In genomic region chrX:6047066-6047935, GRCm38 (mm10) we compare ENCODE assay signal across 9 mouse cellular contexts. TPM values are rescaled to one million over a fixed set of nuclear protein-coding genes. Genes with fewer than 3 reads are reported as not detected.
DNase-seq lines count a peak whose midpoint lies in the region; ATAC-seq lines count a peak whose summit lies in the region.
"Not testable (repeated sequence)": the region's sequence is repeated elsewhere in the genome, so short reads cannot be mapped to it uniquely, and the experiment has no call there.
"Had no signal": no experiment of that assay in that cellular context is flagged by ENCODE, and none has a peak within 500 bp of the region (broad histone marks: within the 10 kb centered on the region; RNA-seq: fewer than 3 reads in every experiment).

TSS of gene Nudt11 (plus strand) at chrX:6047453.

- not testable (repeated sequence) for H3K4me1 ChIP-seq in forebrain, embryonic 10.5 days; heart, embryonic 12.5 days (replicated peaks); intestine, embryonic 14.5 days (replicated peaks; ENCODE audit: control insufficient read depth, insufficient read depth, low read length); liver, embryonic 12.5 days; neural tube, embryonic 11.5 days (ENCODE audit: control insufficient read depth, insufficient read depth, low read length)

- H3K4me2 ChIP-seq in heart, embryonic 12.5 days: peak within 1 kb of the TSS; percentile 68
- peak within 1 kb of the TSS; percentile 41; the same call in 1 of the 2 replicates for H3K4me2 ChIP-seq in intestine, embryonic 14.5 days (ENCODE audit: low read length)
- H3K4me2 ChIP-seq in liver, embryonic 12.5 days: 0 out of 2 replicates have a peak within 1 kb of the TSS, but pooled peaks have one; percentile 33
- not testable (repeated sequence) for H3K4me2 ChIP-seq in neural tube, embryonic 11.5 days (ENCODE audit: low read depth)

- peak; percentile 85 for ATAC-seq in heart, embryonic 12.5 days (ENCODE audit: insufficient number of reproducible peaks, low FRiP score)
- ATAC-seq in intestine, embryonic 14.5 days (replicated peaks; ENCODE audit: low FRiP score, low TSS enrichment, low read depth): peak; percentile 91
- peak; percentile 54 for ATAC-seq in liver, embryonic 12.5 days
- peak; percentile 87 for ATAC-seq in neural tube, embryonic 11.5 days (ENCODE audit: insufficient read depth, low FRiP score, low TSS enrichment)

- not testable (repeated sequence) for H3K36me3 ChIP-seq in forebrain, embryonic 10.5 days (replicated peaks); heart, embryonic 12.5 days; intestine, embryonic 14.5 days (ENCODE audit: control insufficient read depth, insufficient read depth, low read length); liver, embryonic 12.5 days; neural tube, embryonic 11.5 days (ENCODE audit: control insufficient read depth, insufficient read depth, low read length)

- WGBS in forebrain, embryonic 10.5 days: 28% methylated on average over 5 of the region's 121 CpGs
- 7% methylated on average over 15 of the region's 121 CpGs for WGBS in heart, embryonic 12.5 days
- 9% methylated on average over 12 of the region's 121 CpGs for WGBS in intestine, embryonic 14.5 days
- no CpG with 5 or more reads among the region's 121 CpGs for WGBS in liver, embryonic 12.5 days (ENCODE audit: insufficient replicate concordance)
- 3% methylated on average over 6 of the region's 121 CpGs for WGBS in neural tube, embryonic 11.5 days

- not testable (repeated sequence) for H3K9ac ChIP-seq in heart, embryonic 12.5 days; intestine, embryonic 14.5 days (ENCODE audit: low read length); liver, embryonic 12.5 days; neural tube, embryonic 11.5 days (ENCODE audit: low read length)

- H3K27ac ChIP-seq in forebrain, embryonic 10.5 days: peak within 1 kb of the TSS; percentile 77; the same call in 1 of the 2 replicates
- not testable (repeated sequence) for H3K27ac ChIP-seq in heart, embryonic 12.5 days (ENCODE audit: poor library complexity, severe bottlenecking); intestine, embryonic 14.5 days (ENCODE audit: low read depth); liver, embryonic 12.5 days; neural tube, embryonic 11.5 days (ENCODE audit: low read depth, low read length)

- peak; percentile 15 for DNase-seq in cerebellum, adult 11 months
- DNase-seq in forebrain, embryonic 10.5 days (ENCODE audit: extremely low spot score, low spot score); intestine, embryonic 14.5 days (ENCODE audit: low spot score); neural tube, embryonic 11.5 days (ENCODE audit: low spot score): not testable (repeated sequence)
- DNase-seq in layer of hippocampus, postnatal 10 days (ENCODE audit: low spot score in 2 of 2): peak; percentile 30 to 44
- DNase-seq in testis, postnatal 10 days (ENCODE audit: low spot score): peak; percentile 48

- not testable (repeated sequence) for H3K27me3 ChIP-seq in forebrain, embryonic 10.5 days (ENCODE audit: poor library complexity, severe bottlenecking); heart, embryonic 12.5 days (replicated peaks); intestine, embryonic 14.5 days (replicated peaks; ENCODE audit: control insufficient read depth, insufficient read depth, low read length); liver, embryonic 12.5 days (replicated peaks); neural tube, embryonic 11.5 days (ENCODE audit: control insufficient read depth, insufficient read depth, low read length)

- not testable (repeated sequence) for H3K9me3 ChIP-seq in forebrain, embryonic 10.5 days; heart, embryonic 12.5 days (replicated peaks); intestine, embryonic 14.5 days (ENCODE audit: control insufficient read depth, low read length); liver, embryonic 12.5 days (replicated peaks); neural tube, embryonic 11.5 days (ENCODE audit: control insufficient read depth, low read length)

- H3K4me3 ChIP-seq in forebrain, embryonic 10.5 days: peak within 1 kb of the TSS; percentile 50
- peak within 1 kb of the TSS; percentile 43 for H3K4me3 ChIP-seq in heart, embryonic 12.5 days
- H3K4me3 ChIP-seq in intestine, embryonic 14.5 days (ENCODE audit: low read depth, low read length): peak within 1 kb of the TSS; percentile 13; the same call in 1 of the 2 replicates
- not testable (repeated sequence) for H3K4me3 ChIP-seq in liver, embryonic 12.5 days; neural tube, embryonic 11.5 days (ENCODE audit: low read depth, low read length)

RNA-seq across cellular contexts. Expression of gene Nudt11, which starts in this region (rescaled TPM):
- polyA plus RNA-seq in forebrain, embryonic 10.5 days (2016; fragmentation: Nextera tagmentation; extraction: Ambion mirVana): 6.8 and 7.7 TPM in 2 replicates
- polyA plus RNA-seq in heart, embryonic 12.5 days (2016; fragmentation: Nextera tagmentation; extraction: Ambion mirVana): 8.1 and 9.3 TPM in 2 replicates
- polyA plus RNA-seq in intestine, embryonic 14.5 days (2014; fragmentation: Nextera tagmentation; extraction: Ambion mirVana): 3.7 and 4.9 TPM in 2 replicates
- total RNA-seq in layer of hippocampus, postnatal 10 days (2021): 10 to 100 TPM; 40.0 to 42.8 TPM
- polyA plus RNA-seq in liver, embryonic 12.5 days (2016; fragmentation: Nextera tagmentation; extraction: Ambion mirVana): 0.66 TPM in 2 replicates
- 12.8 and 13.6 TPM in 2 replicates for polyA plus RNA-seq in neural tube, embryonic 11.5 days (2014; fragmentation: Nextera tagmentation; extraction: Ambion mirVana)
- total RNA-seq: megakaryocyte, adult 5-6 weeks had no signal

Comparison
In these comparisons a context has a peak if more than half of its experiments do, and no peak if none do; other contexts are left out.
1. Peak in ATAC-seq and H3K4me2 ChIP-seq in liver, embryonic 12.5 days; RNA of the gene not detected or under 1 TPM.